Mouse (Mus musculus) skeletal muscle tissue, adult 2 months (tissue): ENCODE measurements around the gene Abcb9.

Source experiments
- DNase-seq: peaks from one replicate; pipeline ENCODE4 v3.0.0-alpha.2; 2012; ENCODE audit warnings: low read depth, low spot score

Abcb9 gene

DNA sequence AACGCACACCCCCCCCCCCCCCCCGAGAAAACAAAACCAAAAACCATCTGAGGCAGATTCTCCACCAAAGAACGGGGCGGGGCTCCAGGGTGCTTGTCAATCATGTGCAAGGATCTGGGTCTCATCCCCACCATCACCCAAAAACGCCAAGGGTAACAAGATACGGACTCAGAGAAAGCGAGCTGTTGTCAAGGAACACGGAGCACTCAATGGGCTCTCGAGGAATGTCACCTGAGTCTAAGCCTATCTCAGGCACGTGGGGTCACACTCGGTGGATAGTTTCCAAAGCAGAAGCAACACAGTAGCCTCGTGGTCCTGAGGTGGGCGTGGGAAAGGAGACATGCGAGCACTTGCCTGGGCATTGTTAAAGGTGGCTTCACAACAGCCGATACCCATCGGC lies 81.9 kb downstream of the Abcb9 start:
- no peak for DNase-seq

- DNase-seq: no peak
Observed at GRCm38 (mm10) chr5:124012885-124013284, 82.7 kb downstream of the Abcb9 start.

GRCm38 (mm10) chr5:124011927-124012326 lies 83.7 kb downstream of the Abcb9 start:
- no peak for DNase-seq
